Mouse (Mus musculus): ENCODE data around the gene Eef1g. TPM values are rescaled to one million over a fixed set of nuclear protein-coding genes. Genes with fewer than 3 reads are reported as not detected.
A peak's percentile ranks its signal among the peaks of the same experiment; 100 is the strongest.

Gene Eef1g
- polyA plus RNA-seq, 1 experiment from 2014 or later: 297 TPM

- no peak for ATAC-seq (ENCODE audit: low read depth)
- 90% methylated on average over 1 of the region's 1 CpGs for WGBS
- H3K27ac ChIP-seq (ENCODE audit: low read depth, low read length): no peak overlapping the region
These were observed 7.8 kb downstream of the Eef1g start for GRCm38 (mm10) chr19:8974638-8975037.

GRCm38 (mm10) chr19:8975491-8975890, 8.7 kb downstream of the Eef1g start:
- Histone ChIP-seq H3K27ac (ENCODE audit: low read depth, low read length) (no peak overlapping the region), H3K9me3 (ENCODE audit: control insufficient read depth, low read length) (no peaks in the 10 kb centered on the region), H3K4me2 (ENCODE audit: low read depth, low read length) (no peak overlapping the region), H3K4me1 (ENCODE audit: control insufficient read depth, insufficient read depth, low read length) (no peaks in the 10 kb centered on the region), H3K9ac (replicated peaks; ENCODE audit: low read depth, low read length) (no peak overlapping the region), H3K27me3 (ENCODE audit: control insufficient read depth, insufficient read depth, low read length) (no peaks in the 10 kb centered on the region), H3K36me3 (ENCODE audit: control insufficient read depth, insufficient read depth, low read length) (peaks cover 66% of the 10 kb centered on the region), H3K4me3 (ENCODE audit: low read depth, low read length) (no peak overlapping the region)
- no peak for ATAC-seq (ENCODE audit: low read depth)
- WGBS: 94% methylated on average over 2 of the region's 2 CpGs

More at GRCm38 (mm10) chr19:8974638-8975037, 7.8 kb downstream of the Eef1g start:
- no peak overlapping the region for H3K4me2 ChIP-seq (ENCODE audit: low read depth, low read length)
- no peaks in the 10 kb centered on the region for H3K9me3 ChIP-seq (ENCODE audit: control insufficient read depth, low read length)
- no peaks in the 10 kb centered on the region for H3K27me3 ChIP-seq (ENCODE audit: control insufficient read depth, insufficient read depth, low read length)
- no peak overlapping the region for H3K9ac ChIP-seq (replicated peaks; ENCODE audit: low read depth, low read length)
- H3K36me3 ChIP-seq (ENCODE audit: control insufficient read depth, insufficient read depth, low read length): peaks cover 66% of the 10 kb centered on the region
- no peaks in the 10 kb centered on the region for H3K4me1 ChIP-seq (ENCODE audit: control insufficient read depth, insufficient read depth, low read length)
- no peak overlapping the region for H3K4me3 ChIP-seq (ENCODE audit: low read depth, low read length)

- no peak overlapping the region for H3K4me2 ChIP-seq (ENCODE audit: low read depth, low read length)
- no peak overlapping the region for H3K9ac ChIP-seq (replicated peaks; ENCODE audit: low read depth, low read length)
- no peaks in the 10 kb centered on the region for H3K9me3 ChIP-seq (ENCODE audit: control insufficient read depth, low read length)
- H3K27me3 ChIP-seq (ENCODE audit: control insufficient read depth, insufficient read depth, low read length): no peaks in the 10 kb centered on the region
- H3K4me3 ChIP-seq (ENCODE audit: low read depth, low read length): no peak overlapping the region
- 0 out of 2 replicates have a peak, but pooled peaks cover 2% of the 10 kb centered on the region for H3K4me1 ChIP-seq (ENCODE audit: control insufficient read depth, insufficient read depth, low read length)
- 58% methylated on average over 3 of the region's 3 CpGs for WGBS
- H3K27ac ChIP-seq (ENCODE audit: low read depth, low read length): no peak overlapping the region
- peak; percentile 52; the same call in 1 of the 2 replicates for ATAC-seq (ENCODE audit: low read depth)
- H3K36me3 ChIP-seq (ENCODE audit: control insufficient read depth, insufficient read depth, low read length): peaks cover 58% of the 10 kb centered on the region
These were observed 9.7 kb downstream of the Eef1g start for GRCm38 (mm10) chr19:8976535-8976934.

DNA sequence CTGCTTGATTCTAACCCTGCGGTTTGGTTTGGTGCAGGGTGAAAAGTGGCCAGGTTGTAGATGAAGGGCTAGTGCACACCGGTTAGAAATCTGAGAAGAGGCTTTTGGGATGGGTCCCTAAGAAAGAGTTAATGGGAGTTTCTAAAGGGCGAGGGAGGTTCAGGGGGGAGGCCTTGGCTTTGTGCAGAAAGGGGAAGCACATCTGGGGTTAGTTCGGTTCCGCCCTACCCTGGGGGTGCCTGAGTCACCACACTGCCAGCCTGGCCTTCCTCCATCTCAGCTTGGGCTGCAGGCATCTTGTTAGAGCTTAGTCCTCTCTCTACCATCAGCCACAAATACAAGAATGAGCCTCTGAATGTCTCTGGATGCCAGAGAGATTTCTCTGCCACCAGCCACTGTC, 13.9 kb downstream of the Eef1g start:
- H3K27ac ChIP-seq (ENCODE audit: low read depth, low read length): no peak overlapping the region; the same call in 1 of the 2 replicates
- peaks cover 34% of the 10 kb centered on the region for H3K36me3 ChIP-seq (ENCODE audit: control insufficient read depth, insufficient read depth, low read length)
- H3K9me3 ChIP-seq (ENCODE audit: control insufficient read depth, low read length): no peaks in the 10 kb centered on the region
- ATAC-seq (ENCODE audit: low read depth): no peak
- H3K9ac ChIP-seq (replicated peaks; ENCODE audit: low read depth, low read length): no peak overlapping the region
- WGBS: 57% methylated on average over 5 of the region's 5 CpGs
- H3K27me3 ChIP-seq (ENCODE audit: control insufficient read depth, insufficient read depth, low read length): no peaks in the 10 kb centered on the region
- no peak overlapping the region for H3K4me3 ChIP-seq (ENCODE audit: low read depth, low read length)
- no peak overlapping the region for H3K4me2 ChIP-seq (ENCODE audit: low read depth, low read length)
- H3K4me1 ChIP-seq (ENCODE audit: control insufficient read depth, insufficient read depth, low read length): peaks cover 28% of the 10 kb centered on the region

GRCm38 (mm10) chr19:8981450-8982168, 14.8 kb downstream of the Eef1g start:
- Histone ChIP-seq H3K36me3 (ENCODE audit: control insufficient read depth, insufficient read depth, low read length) (peaks cover 28% of the 10 kb centered on the region), H3K4me3 (ENCODE audit: low read depth, low read length) (no peak overlapping the region), H3K9me3 (ENCODE audit: control insufficient read depth, low read length) (no peaks in the 10 kb centered on the region), H3K9ac (replicated peaks; ENCODE audit: low read depth, low read length) (no peak overlapping the region), H3K27me3 (ENCODE audit: control insufficient read depth, insufficient read depth, low read length) (no peaks in the 10 kb centered on the region), H3K4me2 (ENCODE audit: low read depth, low read length) (no peak overlapping the region), H3K27ac (ENCODE audit: low read depth, low read length) (no peak overlapping the region; the same call in 1 of the 2 replicates), H3K4me1 (ENCODE audit: control insufficient read depth, insufficient read depth, low read length) (peaks cover 28% of the 10 kb centered on the region)
- ATAC-seq (ENCODE audit: low read depth): no peak
- 65% methylated on average over 2 of the region's 2 CpGs for WGBS

DNA sequence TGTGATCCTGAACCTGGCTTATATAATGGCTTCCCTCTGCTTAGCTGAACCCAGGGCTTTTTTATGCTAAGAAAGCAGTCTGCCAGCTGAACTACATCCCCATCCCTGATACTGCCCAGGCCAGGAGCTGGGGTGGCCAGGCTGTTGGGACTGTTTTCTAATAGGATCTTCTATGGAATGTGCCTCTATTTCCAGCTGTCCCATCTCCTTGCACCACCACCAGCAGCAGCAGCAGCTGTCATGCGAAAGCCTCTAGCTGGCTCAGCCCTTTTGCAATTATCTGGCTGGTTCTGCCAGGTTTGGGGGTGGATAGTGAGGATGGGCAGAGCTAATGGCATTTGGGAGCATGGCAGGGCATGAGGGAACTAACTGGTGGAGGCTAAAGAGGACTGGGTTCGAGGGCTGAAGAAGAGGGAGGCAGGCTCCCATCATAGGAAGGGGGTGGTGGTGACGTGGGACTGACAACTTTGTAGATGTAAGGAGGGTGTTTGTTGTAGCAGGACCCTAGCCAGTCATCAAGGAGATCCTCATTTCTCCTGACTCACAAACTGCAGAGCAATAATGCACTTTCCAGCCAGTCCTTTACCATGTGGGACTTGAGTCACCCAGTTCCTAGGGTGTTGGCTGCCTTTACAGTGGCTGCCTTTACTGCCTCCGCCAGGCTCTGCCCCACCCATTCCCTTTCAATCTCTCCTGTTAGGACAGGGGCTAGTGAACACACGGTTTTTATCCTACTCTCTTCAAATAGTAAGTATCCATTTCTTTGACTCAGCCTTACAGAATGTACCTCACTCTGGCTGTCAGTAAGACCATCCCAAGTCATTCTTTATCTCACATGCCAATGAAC, 15.7 kb downstream of the Eef1g start:
- Histone ChIP-seq H3K4me3 (ENCODE audit: low read depth, low read length) (no peak overlapping the region), H3K27me3 (ENCODE audit: control insufficient read depth, insufficient read depth, low read length) (no peaks in the 10 kb centered on the region), H3K9me3 (ENCODE audit: control insufficient read depth, low read length) (no peaks in the 10 kb centered on the region), H3K4me1 (ENCODE audit: control insufficient read depth, insufficient read depth, low read length) (peaks cover 28% of the 10 kb centered on the region), H3K4me2 (ENCODE audit: low read depth, low read length) (no peak overlapping the region), H3K9ac (replicated peaks; ENCODE audit: low read depth, low read length) (no peak overlapping the region), H3K27ac (ENCODE audit: low read depth, low read length) (no peak overlapping the region), H3K36me3 (ENCODE audit: control insufficient read depth, insufficient read depth, low read length) (peaks cover 28% of the 10 kb centered on the region)
- WGBS: 39% methylated on average over 5 of the region's 5 CpGs
- ATAC-seq (ENCODE audit: low read depth): no peak

- peaks cover 28% of the 10 kb centered on the region for H3K4me1 ChIP-seq (ENCODE audit: control insufficient read depth, insufficient read depth, low read length)
- H3K27me3 ChIP-seq (ENCODE audit: control insufficient read depth, insufficient read depth, low read length): 0 out of 2 replicates have a peak, but pooled peaks cover 6% of the 10 kb centered on the region
- no peak overlapping the region for H3K4me2 ChIP-seq (ENCODE audit: low read depth, low read length)
- no peak overlapping the region for H3K9ac ChIP-seq (replicated peaks; ENCODE audit: low read depth, low read length)
- H3K9me3 ChIP-seq (ENCODE audit: control insufficient read depth, low read length): no peaks in the 10 kb centered on the region
- H3K36me3 ChIP-seq (ENCODE audit: control insufficient read depth, insufficient read depth, low read length): peaks cover 22% of the 10 kb centered on the region
- H3K4me3 ChIP-seq (ENCODE audit: low read depth, low read length): no peak overlapping the region
- H3K27ac ChIP-seq (ENCODE audit: low read depth, low read length): no peak overlapping the region
- ATAC-seq (ENCODE audit: low read depth): no peak
- WGBS: 56% methylated on average over 4 of the region's 4 CpGs
These were observed 16.4 kb downstream of the Eef1g start for GRCm38 (mm10) chr19:8983150-8983650.

- Histone ChIP-seq H3K4me3 (ENCODE audit: low read depth, low read length) (no peak overlapping the region), H3K9ac (replicated peaks; ENCODE audit: low read depth, low read length) (peak overlapping the region; percentile 26), H3K27me3 (ENCODE audit: control insufficient read depth, insufficient read depth, low read length) (0 out of 2 replicates have a peak, but pooled peaks cover 11% of the 10 kb centered on the region), H3K4me1 (ENCODE audit: control insufficient read depth, insufficient read depth, low read length) (peaks cover 28% of the 10 kb centered on the region), H3K4me2 (ENCODE audit: low read depth, low read length) (peak overlapping the region; percentile 11; the same call in 1 of the 2 replicates), H3K36me3 (ENCODE audit: control insufficient read depth, insufficient read depth, low read length) (peaks cover 10% of the 10 kb centered on the region; the same call in 1 of the 2 replicates), H3K27ac (ENCODE audit: low read depth, low read length) (peak overlapping the region; percentile 35; the same call in 1 of the 2 replicates), H3K9me3 (ENCODE audit: control insufficient read depth, low read length) (no peaks in the 10 kb centered on the region)
- peak; percentile 73 for ATAC-seq (ENCODE audit: low read depth)
- 8% methylated on average over 7 of the region's 7 CpGs for WGBS
These were observed 17.5 kb downstream of the Eef1g start for GRCm38 (mm10) chr19:8984255-8984868.

Data from neural tube, embryonic 14.5 days (tissue).